Mouse (Mus musculus): ENCODE data around the gene Commd7.
"Not testable (repeated sequence)": the region's sequence is repeated elsewhere in the genome, so short reads cannot be mapped to it uniquely, and the experiment has no call there.

Commd7 gene

DNA sequence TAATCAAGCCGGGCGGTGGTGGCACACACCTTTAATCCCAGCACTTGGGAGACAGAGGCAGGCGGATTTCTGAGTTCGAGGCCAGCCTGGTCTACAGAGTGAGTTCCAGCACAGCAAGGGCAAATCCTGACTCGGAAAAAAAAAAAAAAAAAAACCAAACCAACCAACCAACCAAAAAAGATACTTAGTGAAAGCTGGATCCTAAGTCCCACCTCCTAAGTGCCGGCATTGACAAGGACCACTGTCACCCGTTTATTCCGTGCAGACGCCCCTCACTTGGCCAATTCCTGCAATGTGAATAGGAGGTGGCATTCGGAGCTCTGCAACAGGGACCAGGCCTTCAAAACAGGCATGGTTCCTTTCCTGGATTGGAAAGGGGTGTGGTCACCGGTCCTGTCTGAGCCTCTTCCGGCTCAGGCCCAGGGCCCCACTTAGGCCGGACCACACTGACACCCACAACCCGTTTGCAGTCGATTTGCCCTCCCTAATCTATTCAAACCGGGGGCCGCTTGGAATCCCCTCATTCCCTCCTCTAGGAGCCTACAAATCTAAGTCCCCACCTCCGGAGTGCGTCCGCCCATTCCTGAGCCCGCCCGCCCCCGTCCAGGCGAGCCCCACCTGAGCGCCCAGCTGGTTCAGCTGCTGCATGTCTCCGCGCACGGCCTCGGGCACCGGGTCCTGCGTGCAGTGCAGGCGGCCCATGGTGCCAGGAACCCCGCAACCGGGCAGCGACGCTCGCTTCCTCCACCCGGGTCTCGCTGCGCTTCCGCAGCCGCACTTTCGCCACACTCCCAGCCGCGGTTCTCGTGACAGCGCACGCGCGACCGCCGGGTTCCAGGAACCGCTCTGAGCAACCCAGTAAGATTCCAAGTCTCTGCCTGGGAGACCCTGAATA lies at the start of gene Commd7:
TSS of gene Commd7 (minus strand) at position 806 of the 895 bp plus-strand sequence.
- ATAC-seq (ENCODE audit: insufficient number of reproducible peaks, low FRiP score, low TSS enrichment), result peak; percentile 93

DNA sequence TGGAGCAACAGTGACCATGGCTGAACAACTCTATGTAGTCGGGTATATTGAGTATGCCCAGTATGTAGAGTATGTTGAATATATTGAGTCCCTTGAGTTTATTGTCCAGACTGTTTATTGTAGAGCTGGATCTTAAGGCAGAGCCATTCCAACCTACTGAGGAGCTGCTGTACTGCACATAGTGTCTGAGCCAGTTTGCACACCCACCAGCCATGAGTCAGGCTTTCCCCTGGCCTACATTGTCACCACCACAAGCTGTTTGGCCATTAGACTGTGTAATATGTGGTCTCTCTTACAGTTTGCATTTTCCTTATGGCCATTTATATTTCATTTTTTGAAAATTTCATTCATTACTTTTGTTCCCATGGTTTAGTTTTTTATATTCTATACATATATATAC lies 47.4 kb upstream of the Commd7 start:
- ATAC-seq (ENCODE audit: insufficient number of reproducible peaks, low FRiP score, low TSS enrichment), result no peak

GRCm38 (mm10) chr2:153677550-153677949 lies 45.0 kb upstream of the Commd7 start:
- ATAC-seq (ENCODE audit: insufficient number of reproducible peaks, low FRiP score, low TSS enrichment), result no peak

- no peak for ATAC-seq (ENCODE audit: insufficient number of reproducible peaks, low FRiP score, low TSS enrichment)
These were observed 44.4 kb upstream of the Commd7 start for GRCm38 (mm10) chr2:153676944-153677343.

DNA sequence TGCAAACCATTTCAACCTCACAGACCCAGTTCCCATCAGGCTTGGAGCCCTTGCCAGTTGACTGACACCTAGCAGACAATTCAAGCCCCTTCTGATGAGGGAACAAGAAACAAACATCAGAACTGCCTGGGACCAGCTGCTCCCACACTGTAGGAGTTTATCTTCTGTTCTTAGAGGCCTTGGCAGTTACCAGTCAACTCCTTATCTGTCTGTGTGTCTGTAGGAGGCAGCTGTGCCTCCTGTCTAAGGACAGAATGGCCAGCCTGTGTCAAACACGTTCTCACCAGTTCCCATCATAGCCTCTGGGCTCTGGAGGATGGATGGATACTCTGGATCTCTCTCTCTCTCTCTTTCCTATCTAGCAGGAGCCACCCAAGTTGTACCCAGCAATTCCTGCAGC lies 42.8 kb upstream of the Commd7 start:
- not testable (repeated sequence) for ATAC-seq (ENCODE audit: insufficient number of reproducible peaks, low FRiP score, low TSS enrichment)

GRCm38 (mm10) chr2:153672619-153673018 lies 40.0 kb upstream of the Commd7 start:
- no peak for ATAC-seq (ENCODE audit: insufficient number of reproducible peaks, low FRiP score, low TSS enrichment)

GRCm38 (mm10) chr2:153670111-153670510 lies 37.5 kb upstream of the Commd7 start:
- ATAC-seq (ENCODE audit: insufficient number of reproducible peaks, low FRiP score, low TSS enrichment), result no peak

DNA sequence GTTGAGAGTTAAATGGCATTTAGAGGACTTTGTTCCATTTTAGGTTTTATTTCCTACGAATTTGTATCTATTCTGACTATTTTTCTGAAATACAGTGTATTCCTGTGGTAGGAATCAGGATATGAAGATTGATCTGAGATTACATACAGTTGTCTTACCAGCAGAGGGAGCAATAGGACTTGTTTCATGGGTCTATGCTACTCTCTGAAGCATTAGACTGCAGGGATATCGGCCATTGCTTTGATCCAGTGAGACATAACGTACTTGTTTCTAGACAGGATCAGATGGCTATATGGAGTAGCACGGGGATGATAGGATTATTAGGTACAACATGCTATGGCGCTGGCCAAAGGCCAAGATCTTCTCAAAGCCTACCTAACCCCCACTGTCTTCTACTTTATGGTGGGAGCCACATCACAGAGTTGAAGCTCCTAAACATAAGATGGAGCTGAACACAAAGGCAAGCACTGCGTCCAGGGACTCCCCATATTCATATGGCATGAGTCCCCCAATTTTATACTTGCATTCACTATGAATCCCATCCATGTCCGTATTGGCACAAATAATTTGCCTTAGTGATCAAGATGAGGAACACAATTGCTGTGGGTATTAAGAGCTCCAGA lies 36.3 kb upstream of the Commd7 start:
- peak; percentile 75 for ATAC-seq (ENCODE audit: insufficient number of reproducible peaks, low FRiP score, low TSS enrichment)

DNA sequence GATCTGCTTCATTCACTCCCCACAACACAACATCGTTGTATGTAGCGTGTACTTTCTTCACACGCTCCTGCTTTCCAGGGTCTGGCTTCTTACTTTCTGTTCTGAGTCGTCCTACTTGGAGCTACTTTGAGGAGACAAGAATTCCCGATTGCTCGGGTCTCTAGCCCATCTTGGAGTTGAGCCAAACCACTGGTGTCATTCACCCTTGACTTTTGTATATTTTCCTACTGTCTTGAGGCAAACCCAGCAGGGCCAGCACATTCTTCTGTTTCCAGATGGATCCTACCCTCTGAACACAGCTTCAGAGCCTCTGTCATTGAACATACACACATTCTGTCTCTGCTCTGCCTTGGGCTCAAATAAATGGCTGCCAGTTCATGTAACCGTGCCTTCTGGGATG lies 32.8 kb upstream of the Commd7 start:
- no peak for ATAC-seq (ENCODE audit: insufficient number of reproducible peaks, low FRiP score, low TSS enrichment)

DNA sequence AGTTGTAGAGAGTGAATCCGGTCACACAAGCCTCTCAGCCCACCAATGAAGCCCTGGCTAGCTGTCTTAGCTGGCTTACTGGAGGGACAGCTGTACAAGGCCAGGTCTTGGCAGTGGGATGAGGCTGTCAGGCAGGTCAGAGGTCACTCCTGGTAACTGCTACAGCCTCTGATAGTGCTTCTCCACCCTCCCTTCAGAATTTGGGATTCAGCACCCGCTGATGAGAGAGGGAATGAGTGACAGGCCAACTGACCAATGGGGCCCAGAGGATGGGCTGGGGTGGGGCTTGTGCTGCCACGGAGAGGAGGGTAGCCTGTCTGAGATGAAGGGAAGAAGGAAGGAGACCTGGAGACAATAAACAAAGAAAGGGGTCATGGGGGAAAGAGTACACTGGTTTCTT lies 28.0 kb upstream of the Commd7 start:
- no peak for ATAC-seq (ENCODE audit: insufficient number of reproducible peaks, low FRiP score, low TSS enrichment)

- ATAC-seq (ENCODE audit: insufficient number of reproducible peaks, low FRiP score, low TSS enrichment), result not testable (repeated sequence)
These were observed 25.1 kb upstream of the Commd7 start for GRCm38 (mm10) chr2:153657659-153658058.

DNA sequence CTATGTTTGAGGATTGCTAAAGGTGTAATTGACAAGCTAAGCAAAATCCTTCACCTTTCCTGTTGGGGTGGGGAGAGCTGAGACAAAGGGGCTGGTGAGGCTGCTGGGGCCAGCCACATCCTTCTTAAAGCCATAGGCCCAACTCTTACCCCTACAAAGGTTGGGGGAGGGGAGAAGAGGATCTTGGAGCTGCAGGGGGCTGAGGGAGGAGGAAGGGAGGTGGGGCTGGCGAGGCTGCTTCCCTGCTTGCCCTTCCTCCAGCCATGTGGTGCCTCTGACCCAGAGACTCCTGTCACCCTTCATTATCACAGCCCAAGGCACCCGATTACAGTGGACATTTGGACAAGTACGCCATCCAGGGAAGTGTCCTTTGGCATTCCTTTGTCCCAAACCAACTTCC lies 19.1 kb upstream of the Commd7 start:
- no peak for ATAC-seq (ENCODE audit: insufficient number of reproducible peaks, low FRiP score, low TSS enrichment)

DNA sequence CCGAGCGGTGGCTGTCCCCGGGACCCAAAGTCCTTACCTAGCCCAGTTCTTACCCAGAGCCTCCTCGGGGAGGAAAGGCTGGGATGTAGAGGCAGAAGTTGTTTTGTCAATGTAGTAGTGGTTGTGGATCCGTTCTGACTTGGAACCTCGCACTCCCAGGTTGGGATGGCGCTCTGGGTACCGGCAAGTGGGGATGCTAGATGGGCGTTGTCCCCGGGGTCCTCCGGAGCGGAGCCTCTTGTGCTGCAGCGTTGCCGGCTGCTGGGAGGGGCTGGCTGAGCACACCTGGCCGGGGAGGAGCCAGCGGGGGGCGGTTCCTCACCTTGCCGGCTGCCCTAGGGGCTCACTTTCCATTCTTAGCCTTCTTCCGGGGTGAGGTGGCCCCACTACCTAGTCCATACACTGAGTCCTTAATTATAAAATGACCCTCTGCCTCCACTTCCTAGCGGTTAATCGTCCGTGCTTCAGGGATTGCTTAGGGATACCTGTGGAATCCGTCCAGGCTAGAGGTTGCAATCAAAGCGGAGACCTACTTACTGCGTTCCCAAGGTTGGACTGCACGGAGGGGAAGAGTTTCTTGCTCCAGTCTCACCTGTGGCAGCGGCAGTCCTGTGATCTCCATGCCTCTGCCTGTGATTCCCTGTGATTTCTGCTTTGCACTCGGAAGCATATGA lies 17.6 kb upstream of the Commd7 start:
- peak; percentile 26; the same call in 1 of the 2 replicates for ATAC-seq (ENCODE audit: insufficient number of reproducible peaks, low FRiP score, low TSS enrichment)

DNA sequence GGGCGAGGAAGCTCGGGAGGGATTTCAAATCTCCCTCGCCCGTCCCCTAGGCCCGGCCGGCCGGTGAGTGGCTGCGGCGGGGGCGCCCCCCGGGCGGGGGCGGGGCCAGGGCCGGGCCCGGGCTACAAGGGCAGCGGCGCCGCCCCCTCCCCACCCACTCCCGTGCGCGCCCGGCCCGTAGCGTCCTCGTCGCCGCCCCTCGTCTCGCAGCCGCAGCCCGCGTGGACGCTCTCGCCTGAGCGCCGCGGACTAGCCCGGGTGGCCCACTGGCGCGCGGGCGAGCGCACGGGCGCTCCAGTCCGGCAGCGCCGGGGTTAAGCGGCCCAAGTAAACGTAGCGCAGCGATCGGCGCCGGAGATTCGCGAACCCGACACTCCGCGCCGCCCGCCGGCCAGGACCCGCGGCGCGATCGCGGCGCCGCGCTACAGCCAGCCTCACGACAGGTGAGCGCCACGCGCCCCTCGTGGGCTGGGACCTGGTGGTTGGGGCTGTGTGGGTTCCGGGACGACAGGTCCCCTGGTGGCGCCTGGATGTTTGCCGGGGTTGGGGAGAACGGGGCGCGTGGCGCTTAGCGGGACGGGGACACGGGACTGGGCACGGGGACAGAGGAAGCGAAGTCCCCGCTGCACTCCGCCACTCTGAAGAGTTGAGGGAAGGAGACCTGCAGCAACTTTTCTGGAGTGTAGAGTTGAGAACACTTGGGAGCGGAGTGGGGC lies 16.9 kb upstream of the Commd7 start, which contains the start of gene Dnmt3b:
TSS of gene Dnmt3b (plus strand) at position 153 of the 716 bp plus-strand sequence.
- ATAC-seq (ENCODE audit: insufficient number of reproducible peaks, low FRiP score, low TSS enrichment), result peak; percentile 78

- ATAC-seq (ENCODE audit: insufficient number of reproducible peaks, low FRiP score, low TSS enrichment), result peak; percentile 18; the same call in 1 of the 2 replicates
These were observed 16.3 kb upstream of the Commd7 start for GRCm38 (mm10) chr2:153648773-153649297.

DNA sequence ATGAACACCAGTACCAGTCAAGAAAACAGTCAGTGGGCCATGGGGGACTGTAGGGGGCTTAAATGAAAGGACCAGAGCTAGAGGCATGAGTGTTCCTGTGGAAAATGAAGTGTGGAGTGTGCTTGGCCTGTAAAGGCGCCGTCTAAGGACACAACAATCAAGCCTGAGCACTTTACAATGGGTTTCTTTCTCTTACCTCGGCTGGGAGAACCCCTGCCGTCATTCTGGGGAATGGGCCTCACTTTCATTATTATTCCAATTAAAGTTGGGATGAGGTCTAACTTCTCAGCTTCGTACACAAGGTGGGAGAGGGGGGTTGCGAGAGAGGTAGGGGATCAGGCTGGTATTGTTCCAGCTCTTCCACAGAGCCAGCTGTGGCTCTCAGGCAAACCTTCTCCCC lies 10.4 kb upstream of the Commd7 start:
- ATAC-seq (ENCODE audit: insufficient number of reproducible peaks, low FRiP score, low TSS enrichment), result no peak

DNA sequence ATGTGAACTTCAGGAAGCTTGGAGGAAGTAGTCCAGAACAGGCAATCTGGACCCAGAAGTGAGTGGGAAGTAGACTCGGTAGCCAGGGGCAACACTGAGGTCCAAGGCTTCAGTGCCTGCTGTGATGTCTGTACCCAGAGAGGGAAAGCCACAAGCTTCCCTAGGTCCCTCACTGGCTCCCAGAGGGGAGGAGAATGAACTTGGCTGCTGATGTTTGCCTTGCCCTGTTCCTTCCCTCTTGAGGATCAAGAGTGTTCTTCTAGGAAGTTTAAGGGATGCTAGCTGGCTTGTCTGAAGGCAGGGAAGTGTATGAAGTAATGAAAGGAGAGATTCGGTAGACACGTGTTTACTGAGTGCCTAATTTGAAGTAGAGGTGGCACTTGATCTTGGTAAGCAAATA lies 9.9 kb upstream of the Commd7 start:
- ATAC-seq (ENCODE audit: insufficient number of reproducible peaks, low FRiP score, low TSS enrichment), result no peak

GRCm38 (mm10) chr2:153638977-153639680 lies 6.5 kb upstream of the Commd7 start:
- no peak for ATAC-seq (ENCODE audit: insufficient number of reproducible peaks, low FRiP score, low TSS enrichment)

DNA sequence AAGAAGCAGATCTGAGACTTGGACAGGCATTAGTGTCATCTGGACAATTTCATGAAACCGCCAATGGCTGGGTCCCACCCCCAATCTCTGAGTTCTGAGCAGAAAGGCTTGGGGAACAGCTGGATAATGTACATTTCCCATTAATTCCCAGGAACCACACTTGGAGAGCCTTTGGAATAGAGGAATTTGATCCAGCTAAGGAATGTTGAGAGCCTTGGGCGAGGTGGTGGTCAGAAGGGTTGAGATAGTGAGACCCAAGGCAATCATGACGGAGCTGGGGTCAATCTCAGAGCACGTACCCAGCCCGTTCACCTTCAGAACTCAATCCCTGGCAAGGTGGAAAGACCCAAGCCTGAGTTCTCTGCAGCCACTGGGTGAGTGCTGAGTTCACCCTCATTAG lies 678 bp upstream of the Commd7 start:
- ATAC-seq (ENCODE audit: insufficient number of reproducible peaks, low FRiP score, low TSS enrichment), result no peak

DNA sequence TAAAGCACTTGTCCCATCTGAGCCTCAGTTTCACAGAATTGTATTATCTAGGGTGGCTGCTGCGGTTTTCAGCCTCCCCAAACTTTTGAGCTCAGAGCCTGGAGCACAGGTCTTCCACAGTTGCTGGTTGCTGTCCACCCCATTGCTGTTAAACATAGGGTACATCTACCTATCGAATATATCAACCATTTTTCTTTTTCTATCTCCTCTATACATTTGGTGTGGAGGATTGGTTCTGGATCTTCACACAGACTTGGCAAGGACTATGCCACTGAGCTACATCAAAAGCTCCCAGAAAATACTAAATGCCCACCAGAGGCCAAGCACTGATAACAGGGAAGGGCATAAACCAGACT lies 268 bp upstream of the Commd7 start:
- ATAC-seq (ENCODE audit: insufficient number of reproducible peaks, low FRiP score, low TSS enrichment), result no peak; the same call in 1 of the 2 replicates
